Mouse (Mus musculus): Measurements from ENCODE around the gene Cmtm3.

DNA sequence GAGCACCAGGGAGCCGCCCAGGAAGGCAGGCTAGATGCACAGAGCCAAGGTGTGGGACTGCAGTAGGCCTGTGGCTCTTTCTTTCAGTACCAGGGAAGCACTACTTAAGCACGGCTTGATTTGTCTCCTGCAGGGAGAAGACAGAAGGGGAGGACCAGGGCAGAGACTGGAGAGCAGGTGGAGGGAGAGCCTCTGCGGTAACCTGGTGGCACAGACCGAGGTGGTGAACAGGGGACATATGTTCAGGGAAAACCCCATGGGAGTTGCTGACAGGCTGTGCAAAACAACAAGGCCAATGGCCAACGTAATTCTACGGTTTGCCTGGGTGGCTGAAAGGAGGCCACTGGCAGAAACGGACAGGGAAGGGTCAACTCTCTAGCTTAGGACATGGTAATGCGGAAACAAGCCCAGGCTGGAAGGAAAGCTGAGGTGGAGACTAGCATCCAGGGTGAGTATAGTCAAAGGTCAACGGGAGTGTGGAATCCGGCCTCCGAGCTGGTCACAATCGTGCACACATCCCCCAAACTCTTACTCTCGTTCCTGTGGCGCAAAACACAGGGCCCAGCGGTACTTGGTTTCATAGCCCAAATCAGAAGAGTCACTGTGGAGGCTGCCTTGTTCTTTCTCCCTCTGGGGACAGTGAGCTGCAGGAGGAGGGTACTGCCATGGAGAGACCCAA lies 20.7 kb downstream of the Cmtm3 start:
- no peak for TF ChIP-seq CTCF (IDR thresholded peaks at IDR 0.05; ENCODE audit: low read depth, low read length)
- no peak for TF ChIP-seq TAL1 (conservative IDR thresholded peaks at IDR 0.05; ENCODE audit: low read depth, low read length)
